Mouse (Mus musculus) G1E (cell line): ENCODE measurements at regions not wholly inside any gene's neighbourhood (a gene's known extent, or its start where the extent isn't known, plus 50 kb on each side); places are given as distances from the start of the nearest gene placed in this dataset.

ENCODE experiments used
- CTCF ChIP-seq: IDR thresholded peaks from 2 replicates; pipeline ENCODE4 v1.5.1; 2012; ENCODE audit warnings: low read depth, low read length, inconsistent platforms, mixed read lengths
- GATA1 ChIP-seq: IDR thresholded peaks from 2 replicates; pipeline ENCODE4 v1.6.1; 2012; ENCODE audit warnings: borderline replicate concordance, low read length, inconsistent platforms, mixed read lengths
- TAL1 ChIP-seq: conservative IDR thresholded peaks from 2 replicates; pipeline ENCODE4 v1.6.1; 2012; ENCODE audit warnings: low read depth, low read length, inconsistent platforms, mixed read lengths

- TF ChIP-seq CTCF (no peak), TAL1 (no peak), GATA1 (no peak)
Measured at GRCm38 (mm10) chr2:168335739-168336385, 54.3 kb upstream of the Kcng1 start.
